Mouse (Mus musculus) intestine, embryonic 15.5 days (tissue): ENCODE data around the gene Cnot3. TPM values are rescaled to one million over a fixed set of nuclear protein-coding genes. Genes with fewer than 3 reads are reported as not detected.
A peak's percentile ranks its signal among the peaks of the same experiment; 100 is the strongest.

ENCODE experiments used
- ATAC-seq: fragments of 200-750 bp; cut with Nextera tagmentation; 2 replicates; pipeline ENCODE4 v1.8.0; 2017; ENCODE audit warnings: moderate TSS enrichment, moderate library complexity
- H3K27ac ChIP-seq: fragments of 300-500 bp; sonication (generic); 2 replicates; pipeline ENCODE4 v1.5.1; 2015; ENCODE audit warnings: mild to moderate bottlenecking, inconsistent platforms
- H3K27me3 ChIP-seq: fragments of 300-500 bp; sonication (generic); replicated peaks from 2 replicates; pipeline ENCODE4 v1.6.1; 2015; ENCODE audit warnings: inconsistent platforms
- H3K36me3 ChIP-seq: fragments of 300-500 bp; sonication (generic); 2 replicates; pipeline ENCODE4 v1.6.1; 2015; ENCODE audit warnings: inconsistent platforms
- H3K4me1 ChIP-seq: fragments of 300-500 bp; sonication (generic); replicated peaks from 2 replicates; pipeline ENCODE4 v1.6.1; 2015; ENCODE audit warnings: inconsistent platforms
- H3K4me2 ChIP-seq: fragments of 300-500 bp; sonication (generic); replicated peaks from 2 replicates; pipeline ENCODE4 v1.6.1; 2015; ENCODE audit warnings: mild to moderate bottlenecking, inconsistent platforms
- H3K4me3 ChIP-seq: fragments of 300-500 bp; sonication (generic); replicated peaks from 2 replicates; pipeline ENCODE4 v1.5.1; 2015; ENCODE audit warnings: inconsistent platforms
- H3K9ac ChIP-seq: fragments of 300-500 bp; sonication (generic); 2 replicates; pipeline ENCODE4 v1.6.1; 2015; ENCODE audit warnings: inconsistent platforms
- H3K9me3 ChIP-seq: fragments of 300-500 bp; sonication (generic); 2 replicates; pipeline ENCODE4 v1.6.1; 2016; ENCODE audit warnings: inconsistent platforms
- WGBS: fragments of 180-500 bp; shearing (Covaris S2); methylation state at CpG from one replicate; pipeline ENCODE4 v1.1.7; 2015; 5-methylcytosine and 5-hydroxymethylcytosine counted together
- polyA plus RNA-seq: library from polyadenylated mRNA; unstranded; fragments of >200 nt; fragmentation: Nextera tagmentation; extraction: Ambion mirVana; gene quantifications from 2 replicates; pipeline ENCODE4 v1.2.1, GENCODE M21; 2015

The Cnot3 gene
- polyA plus RNA-seq, 1 experiment from 2014 or later = 47.1 TPM

DNA sequence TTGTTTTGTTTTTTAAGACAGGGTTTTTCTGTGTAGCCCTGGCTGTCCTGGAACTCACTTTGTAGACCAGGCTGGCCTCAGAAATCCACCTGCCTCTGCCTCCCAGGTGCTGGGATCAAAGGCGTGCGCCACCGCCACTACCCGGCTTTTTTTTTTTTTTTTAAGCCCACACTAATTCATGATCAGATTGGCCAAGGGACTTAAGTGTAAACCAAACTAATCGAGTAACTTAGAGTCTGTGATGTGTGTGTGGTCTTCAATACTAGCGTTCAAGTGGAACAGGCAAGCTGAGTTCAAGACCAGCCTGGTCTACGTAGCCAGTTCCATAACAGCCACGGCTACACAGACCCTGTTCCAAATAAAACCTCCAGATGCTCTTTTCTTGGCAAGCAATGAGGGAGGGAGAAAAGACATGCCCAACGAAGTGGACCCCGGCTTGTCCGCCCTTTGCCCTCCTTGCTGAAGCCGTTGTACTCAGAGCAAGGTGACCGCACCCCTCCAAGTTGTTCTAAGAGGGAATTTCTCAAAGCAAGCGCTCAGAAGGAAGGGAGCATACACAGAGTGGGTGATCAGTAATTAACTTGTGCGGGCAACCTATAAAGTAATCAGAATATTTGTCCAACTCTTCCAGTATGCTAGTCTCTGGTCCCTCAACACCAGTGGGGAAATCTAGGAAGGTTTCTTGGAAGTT lies 19.6 kb downstream of the Cnot3 start:
- H3K4me3 ChIP-seq = peak overlapping the region; percentile 76
- peak; percentile 65 for ATAC-seq
- WGBS = 27% methylated on average over 15 of the region's 15 CpGs
- no peaks in the 10 kb centered on the region for H3K27me3 ChIP-seq
- H3K4me1 ChIP-seq = peaks cover 19% of the 10 kb centered on the region
- no peaks in the 10 kb centered on the region for H3K9me3 ChIP-seq
- peak overlapping the region; percentile 92 for H3K27ac ChIP-seq
- peak overlapping the region; percentile 83 for H3K9ac ChIP-seq
- H3K4me2 ChIP-seq = peak overlapping the region; percentile 79
- peaks cover 35% of the 10 kb centered on the region for H3K36me3 ChIP-seq

DNA sequence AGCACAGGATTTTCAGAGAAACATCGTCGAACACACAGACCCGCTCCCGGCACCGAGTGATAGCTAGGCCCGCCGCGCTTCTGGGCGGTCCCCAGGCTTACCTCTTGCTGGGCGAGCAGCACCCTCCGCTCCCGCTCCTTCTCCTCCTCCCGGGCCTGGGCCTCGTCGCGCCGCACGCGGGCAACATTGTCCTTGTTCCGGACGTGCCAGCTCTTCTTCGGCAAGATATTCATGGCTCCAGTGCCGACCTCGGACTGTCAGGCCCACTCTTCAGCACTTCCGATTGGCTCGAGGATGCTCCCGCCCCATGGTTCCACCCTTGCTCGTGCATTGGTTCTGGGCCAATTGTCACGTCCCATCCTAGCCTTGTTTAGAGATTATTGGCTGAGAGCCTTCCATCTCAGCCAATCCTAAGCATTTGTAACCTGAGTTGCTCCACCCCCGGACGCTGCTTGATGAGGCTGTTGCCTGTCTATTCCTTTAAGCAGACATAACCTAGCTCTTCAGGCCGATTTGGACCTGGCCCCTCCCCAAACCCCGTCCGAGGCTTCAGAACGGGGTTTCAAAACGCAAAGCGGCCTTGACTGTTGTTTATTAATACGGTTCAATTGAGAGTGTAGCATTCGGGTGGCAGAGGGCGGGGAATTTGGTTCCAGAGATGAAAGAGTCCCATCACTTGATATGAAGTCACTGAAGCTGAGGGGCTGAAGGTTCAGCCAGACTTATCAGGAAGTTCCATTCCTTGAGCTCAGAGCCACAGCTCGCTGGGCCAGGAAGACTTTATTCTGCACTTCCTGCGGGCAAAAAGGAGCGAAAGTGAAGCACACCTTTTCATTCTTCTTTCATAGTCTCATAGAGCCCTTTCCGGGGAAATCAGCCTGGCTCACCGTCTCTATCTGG lies 20.4 kb downstream of the Cnot3 start, which contains the start of gene Leng1:
Leng1 (minus strand) TSS at position 626 of the 900 bp plus-strand sequence.
- peak within 1 kb of the TSS; percentile 92 for H3K27ac ChIP-seq
- H3K4me1 ChIP-seq = peaks cover 19% of the 10 kb centered on the region
- peak within 1 kb of the TSS; percentile 83 for H3K9ac ChIP-seq
- 2% methylated on average over 45 of the region's 45 CpGs for WGBS
- peaks cover 27% of the 10 kb centered on the region for H3K36me3 ChIP-seq
- peak; percentile 98 for ATAC-seq
- H3K4me2 ChIP-seq = peak within 1 kb of the TSS; percentile 79
- no peaks in the 10 kb centered on the region for H3K27me3 ChIP-seq
- peak within 1 kb of the TSS; percentile 76 for H3K4me3 ChIP-seq
- no peaks in the 10 kb centered on the region for H3K9me3 ChIP-seq

DNA sequence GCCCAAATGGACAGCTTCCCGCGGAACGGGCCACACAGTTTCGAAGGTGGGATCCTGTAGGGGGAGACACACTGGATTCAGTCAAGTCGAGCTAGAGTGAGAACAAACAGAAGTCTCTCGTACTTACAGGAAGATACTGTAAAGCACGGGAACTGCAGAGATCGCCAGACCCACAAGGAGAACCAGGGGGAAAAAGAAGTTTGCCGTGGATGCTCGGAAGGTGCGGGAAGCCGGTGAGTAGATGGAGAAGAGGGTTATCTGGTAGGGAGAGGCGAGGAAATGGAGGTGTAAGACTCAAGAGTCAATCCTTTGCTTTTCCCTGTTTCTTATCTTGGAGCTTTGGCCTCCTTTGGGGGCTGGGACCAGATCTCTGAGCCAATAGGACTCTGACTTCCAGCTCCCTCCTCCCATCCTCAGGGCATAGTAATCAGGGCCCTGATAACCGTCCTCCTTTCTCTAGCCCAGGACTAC lies 21.9 kb downstream of the Cnot3 start:
- H3K4me3 ChIP-seq = peak overlapping the region; percentile 17
- 19% methylated on average over 14 of the region's 14 CpGs for WGBS
- H3K9ac ChIP-seq = peak overlapping the region; percentile 16; the same call in 1 of the 2 replicates
- no peaks in the 10 kb centered on the region for H3K27me3 ChIP-seq
- peaks cover 19% of the 10 kb centered on the region for H3K4me1 ChIP-seq
- no peaks in the 10 kb centered on the region for H3K9me3 ChIP-seq
- peaks cover 21% of the 10 kb centered on the region for H3K36me3 ChIP-seq
- H3K4me2 ChIP-seq = peak overlapping the region; percentile 49
- H3K27ac ChIP-seq = peak overlapping the region; percentile 51
- peak; percentile 44 for ATAC-seq

DNA sequence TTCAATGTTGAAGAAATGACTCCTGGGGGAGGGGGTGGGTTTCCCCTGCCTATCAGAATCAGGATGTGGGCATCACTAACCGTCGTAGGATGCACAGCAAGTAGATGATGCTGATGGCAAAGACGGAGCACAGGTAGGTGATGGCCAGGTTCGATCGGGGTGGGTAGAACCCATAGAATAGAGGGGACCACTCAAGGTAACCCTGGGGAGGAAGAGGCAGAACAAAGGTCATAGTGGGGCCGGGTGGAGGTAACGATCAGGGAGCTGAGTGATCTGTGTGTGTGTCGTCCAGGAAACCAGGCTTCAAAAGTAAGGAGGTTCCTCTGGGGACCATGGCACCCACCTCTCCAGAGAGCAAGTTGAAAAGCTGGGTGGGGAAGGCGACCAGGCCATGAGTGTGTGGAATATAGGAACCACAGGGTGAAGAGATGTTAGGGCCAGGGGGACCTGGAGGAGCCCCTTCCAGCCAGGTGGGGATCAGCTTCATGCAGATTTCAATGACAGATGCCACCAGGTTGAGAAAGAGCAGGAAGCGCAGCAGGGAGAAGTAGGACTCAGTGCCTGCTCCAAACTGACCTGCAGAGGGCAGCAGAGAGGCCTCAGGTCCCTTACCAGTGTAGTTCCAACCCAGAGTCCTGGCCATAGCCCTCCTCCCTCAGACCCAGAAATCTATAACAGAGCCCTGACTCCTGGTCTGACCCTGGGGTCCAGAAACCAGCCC lies 29.6 kb downstream of the Cnot3 start:
- 69% methylated on average over 10 of the region's 10 CpGs for WGBS
- no peak overlapping the region for H3K27ac ChIP-seq
- no peaks in the 10 kb centered on the region for H3K4me1 ChIP-seq
- no peak overlapping the region for H3K4me2 ChIP-seq
- no peak overlapping the region for H3K4me3 ChIP-seq
- ATAC-seq = peak; percentile 65
- no peaks in the 10 kb centered on the region for H3K9me3 ChIP-seq
- H3K9ac ChIP-seq = no peak overlapping the region
- no peaks in the 10 kb centered on the region for H3K27me3 ChIP-seq
- H3K36me3 ChIP-seq = peaks cover 8% of the 10 kb centered on the region

DNA sequence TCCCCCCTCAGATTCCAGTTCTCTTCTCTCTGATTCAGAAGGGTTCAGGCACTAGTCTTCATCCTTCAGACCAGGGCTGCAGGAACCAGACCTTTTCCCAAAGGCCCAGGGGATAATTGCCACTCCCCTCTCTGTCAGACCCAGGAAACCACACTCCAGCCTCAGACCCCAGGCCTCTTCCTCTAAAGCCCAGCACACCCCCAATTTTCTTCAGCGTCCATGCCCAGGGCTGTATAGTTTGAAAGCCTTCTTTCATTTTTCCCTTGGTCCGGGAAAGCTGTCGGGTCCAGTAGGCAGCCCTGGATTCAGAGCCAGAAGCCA lies 30.1 kb downstream of the Cnot3 start:
- no peak overlapping the region for H3K4me2 ChIP-seq
- H3K36me3 ChIP-seq = peaks cover 8% of the 10 kb centered on the region
- H3K27ac ChIP-seq = no peak overlapping the region
- no peak for ATAC-seq
- H3K27me3 ChIP-seq = no peaks in the 10 kb centered on the region
- no peaks in the 10 kb centered on the region for H3K9me3 ChIP-seq
- no peak overlapping the region for H3K4me3 ChIP-seq
- no peaks in the 10 kb centered on the region for H3K4me1 ChIP-seq
- 79% methylated on average over 3 of the region's 3 CpGs for WGBS
- H3K9ac ChIP-seq = no peak overlapping the region

DNA sequence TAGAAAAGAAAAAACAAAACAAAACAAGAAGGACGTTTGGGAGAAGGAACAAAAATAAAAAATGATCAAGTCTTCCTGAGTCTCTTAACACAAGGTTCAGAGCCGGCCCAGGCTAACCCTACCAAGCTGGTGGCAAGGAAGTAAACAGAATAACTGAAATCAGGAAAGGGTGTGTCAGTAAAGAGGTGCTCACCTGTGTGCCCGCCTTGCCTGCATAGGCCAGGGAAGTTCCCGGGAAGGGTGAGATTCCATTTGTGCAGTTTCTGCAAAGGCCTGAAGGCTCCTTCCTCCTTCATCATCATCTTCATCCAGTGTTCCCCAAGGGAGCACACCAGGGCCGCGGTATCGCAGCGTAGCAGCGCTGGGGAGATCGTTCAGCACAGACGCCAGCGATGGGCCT lies 31.3 kb downstream of the Cnot3 start:
- Histone ChIP-seq H3K27ac (peak overlapping the region; percentile 62), H3K27me3 (no peaks in the 10 kb centered on the region), H3K9me3 (no peaks in the 10 kb centered on the region), H3K4me2 (peak overlapping the region; percentile 55), H3K4me3 (peak overlapping the region; percentile 39), H3K36me3 (0 out of 2 replicates have a peak, but pooled peaks cover 2% of the 10 kb centered on the region), H3K4me1 (no peaks in the 10 kb centered on the region), H3K9ac (peak overlapping the region; percentile 49)
- peak; percentile 60 for ATAC-seq
- WGBS = 67% methylated on average over 12 of the region's 12 CpGs

DNA sequence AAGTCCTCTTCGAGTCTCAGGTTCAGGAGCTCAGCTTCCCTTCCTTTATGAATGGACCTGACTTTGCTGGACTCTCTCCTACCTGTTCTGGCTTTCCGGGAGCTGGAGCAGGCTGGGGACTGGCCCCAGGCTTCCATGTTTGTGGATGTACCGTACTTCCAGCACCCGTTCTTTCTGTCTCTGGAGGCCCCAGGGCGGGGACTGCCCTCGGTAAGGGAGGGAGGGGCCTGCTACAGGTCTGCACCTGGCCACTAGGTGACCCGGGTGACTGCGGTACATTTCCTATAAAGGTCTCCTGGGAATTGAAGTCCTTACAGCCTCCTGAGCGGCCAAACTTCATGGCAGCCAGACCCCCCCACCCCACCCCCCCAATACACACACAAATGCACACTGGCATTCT lies 32.3 kb downstream of the Cnot3 start, which contains the start of gene Tmc4:
Tmc4 (minus strand) TSS at position 212 of the 400 bp plus-strand sequence.
- H3K4me3 ChIP-seq = peak within 1 kb of the TSS; percentile 39
- H3K27ac ChIP-seq = peak within 1 kb of the TSS; percentile 71
- 0 out of 2 replicates have a peak, but pooled peaks cover 2% of the 10 kb centered on the region for H3K36me3 ChIP-seq
- H3K9me3 ChIP-seq = no peaks in the 10 kb centered on the region
- peak; percentile 88 for ATAC-seq
- H3K4me2 ChIP-seq = peak within 1 kb of the TSS; percentile 55
- no peaks in the 10 kb centered on the region for H3K4me1 ChIP-seq
- WGBS = 47% methylated on average over 9 of the region's 9 CpGs
- no peaks in the 10 kb centered on the region for H3K27me3 ChIP-seq
- peak within 1 kb of the TSS; percentile 49 for H3K9ac ChIP-seq

DNA sequence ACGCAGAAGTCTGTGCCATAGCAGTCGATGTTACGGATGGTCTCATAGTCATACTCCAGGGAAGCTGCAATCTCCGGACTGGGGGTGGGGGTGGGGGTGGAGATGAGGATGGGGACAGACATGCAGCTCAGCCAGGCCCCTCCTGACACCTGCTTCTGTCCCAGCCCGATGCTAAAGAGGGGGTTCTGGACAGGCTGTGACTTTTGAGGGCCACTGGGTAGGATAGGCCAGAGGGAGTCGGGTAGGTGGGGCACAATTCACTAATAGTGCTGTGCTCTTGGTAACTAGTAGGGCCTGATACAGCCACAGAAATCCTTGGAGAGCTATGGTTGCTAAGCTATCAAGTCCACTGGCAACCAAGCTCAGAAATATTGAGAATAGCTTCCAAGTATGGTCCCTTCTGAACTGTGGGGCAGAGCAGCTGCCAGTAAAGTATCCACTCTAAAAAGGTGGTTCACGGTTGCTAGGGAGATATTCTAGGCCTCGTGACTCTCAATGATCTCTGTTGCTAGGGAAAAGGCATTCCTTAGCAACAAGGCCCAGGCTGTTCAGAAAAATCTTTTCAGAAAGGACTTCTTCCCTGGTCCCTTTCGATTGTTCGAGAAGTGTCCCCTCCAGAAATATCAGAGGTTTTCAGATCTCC lies 39.0 kb downstream of the Cnot3 start:
- Histone ChIP-seq H3K9ac (no peak overlapping the region), H3K36me3 (peaks cover 14% of the 10 kb centered on the region; the same call in 1 of the 2 replicates), H3K4me1 (no peaks in the 10 kb centered on the region), H3K9me3 (no peaks in the 10 kb centered on the region), H3K27ac (no peak overlapping the region), H3K27me3 (no peaks in the 10 kb centered on the region), H3K4me2 (no peak overlapping the region), H3K4me3 (no peak overlapping the region)
- 84% methylated on average over 10 of the region's 10 CpGs for WGBS
- no peak for ATAC-seq

DNA sequence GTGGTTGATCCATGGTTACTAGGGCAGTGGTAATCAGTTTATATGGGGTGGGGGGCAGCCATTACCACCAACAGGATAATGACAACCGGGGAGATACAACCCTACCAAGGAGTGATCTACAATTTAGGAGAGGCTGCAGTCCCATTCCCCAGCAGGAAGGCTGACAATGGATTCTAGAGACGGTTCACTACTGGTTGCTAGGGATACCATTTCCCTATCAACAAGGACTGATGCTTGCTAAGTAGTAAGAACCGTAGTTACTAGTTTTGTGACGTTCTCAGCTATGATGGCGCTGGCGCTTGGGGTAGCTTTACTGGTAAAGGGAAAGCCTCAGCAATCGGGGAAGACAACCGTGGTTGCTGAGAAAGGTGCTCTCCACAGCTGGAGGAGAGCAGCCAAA lies 39.6 kb downstream of the Cnot3 start:
- H3K4me1 ChIP-seq = no peaks in the 10 kb centered on the region
- peaks cover 14% of the 10 kb centered on the region; the same call in 1 of the 2 replicates for H3K36me3 ChIP-seq
- ATAC-seq = no peak
- no peak overlapping the region for H3K27ac ChIP-seq
- no peak overlapping the region for H3K9ac ChIP-seq
- H3K9me3 ChIP-seq = no peaks in the 10 kb centered on the region
- 89% methylated on average over 8 of the region's 8 CpGs for WGBS
- H3K4me3 ChIP-seq = no peak overlapping the region
- H3K27me3 ChIP-seq = no peaks in the 10 kb centered on the region
- no peak overlapping the region for H3K4me2 ChIP-seq

DNA sequence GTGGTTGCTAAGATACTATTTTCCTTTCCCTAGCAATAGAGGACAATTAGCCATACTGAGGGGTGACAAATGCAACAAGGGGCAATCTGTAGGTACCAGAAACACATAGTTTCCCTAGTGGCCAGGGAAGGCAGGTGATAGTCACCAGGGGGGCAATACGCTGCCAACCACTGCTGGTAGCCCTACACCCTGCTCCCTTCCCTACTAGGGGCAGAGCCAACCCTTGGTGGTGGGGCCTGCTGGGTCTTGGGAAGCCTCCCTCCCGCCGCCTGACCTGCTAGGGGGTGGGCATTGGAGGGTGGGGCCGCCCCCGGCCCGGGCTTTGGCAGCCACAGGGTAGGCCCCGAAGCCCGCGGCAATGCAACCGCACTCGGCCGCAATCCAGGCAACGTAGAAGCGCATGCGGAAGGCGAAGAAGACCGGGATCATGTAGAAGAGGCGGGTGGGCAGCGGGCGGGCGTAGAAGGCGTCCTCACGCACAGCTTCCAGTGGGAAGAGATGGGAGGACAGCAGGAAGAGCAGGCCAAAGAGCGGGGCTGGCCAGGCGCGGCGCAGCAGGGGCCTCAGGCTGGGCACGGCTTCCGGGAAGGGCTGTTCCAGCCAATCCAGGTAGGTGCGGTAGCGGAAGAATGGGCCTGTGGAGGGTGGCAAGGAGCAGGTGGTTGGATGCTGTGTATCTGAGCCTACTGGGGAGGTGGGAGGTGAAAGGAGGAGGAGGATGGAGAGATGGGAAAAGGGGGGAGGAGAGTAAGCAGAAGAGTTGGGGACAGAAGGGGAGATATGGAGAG lies 40.5 kb downstream of the Cnot3 start:
- Histone ChIP-seq H3K4me3 (no peak overlapping the region), H3K27me3 (no peaks in the 10 kb centered on the region), H3K36me3 (peaks cover 14% of the 10 kb centered on the region; the same call in 1 of the 2 replicates), H3K27ac (no peak overlapping the region), H3K4me2 (no peak overlapping the region), H3K4me1 (no peaks in the 10 kb centered on the region), H3K9ac (no peak overlapping the region), H3K9me3 (no peaks in the 10 kb centered on the region)
- no peak for ATAC-seq
- 86% methylated on average over 31 of the region's 31 CpGs for WGBS

DNA sequence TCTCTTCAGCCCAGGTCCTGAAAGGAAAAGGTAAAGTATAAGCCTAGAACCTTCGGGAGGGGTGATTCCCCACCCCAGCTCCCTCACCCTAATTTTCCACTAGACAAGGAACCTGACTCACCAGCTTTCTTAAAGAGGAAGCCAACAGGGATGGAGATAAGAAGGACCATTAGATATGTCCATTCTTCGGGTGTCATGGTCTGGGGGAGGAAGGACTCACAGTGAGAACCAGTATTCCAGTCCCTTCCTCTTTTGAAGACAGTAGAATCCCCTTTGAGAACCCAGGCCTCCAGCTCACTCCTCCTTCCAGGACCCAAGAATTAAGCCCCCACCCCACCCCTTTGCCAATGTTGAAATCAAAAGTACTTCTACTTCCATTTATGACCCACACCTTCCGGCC lies 46.9 kb downstream of the Cnot3 start:
- peak overlapping the region; percentile 89 for H3K9ac ChIP-seq
- WGBS = 16% methylated on average over 3 of the region's 3 CpGs
- no peaks in the 10 kb centered on the region for H3K9me3 ChIP-seq
- peak overlapping the region; percentile 67 for H3K4me3 ChIP-seq
- H3K4me1 ChIP-seq = peaks cover 21% of the 10 kb centered on the region
- H3K36me3 ChIP-seq = no peaks in the 10 kb centered on the region
- ATAC-seq = no peak
- H3K27ac ChIP-seq = peak overlapping the region; percentile 97
- H3K4me2 ChIP-seq = peak overlapping the region; percentile 88
- H3K27me3 ChIP-seq = no peaks in the 10 kb centered on the region
